Mouse (Mus musculus) adrenal gland (tissue): ENCODE measurements around the gene Ttc7b.

ENCODE experiments used
- intact Hi-C: fragments of 180-260 bp; cut with DNase I; formaldehyde crosslinking; loops from one replicate; pipeline ENCODE4 v1.15.1; 2025

Gene Ttc7b

DNA sequence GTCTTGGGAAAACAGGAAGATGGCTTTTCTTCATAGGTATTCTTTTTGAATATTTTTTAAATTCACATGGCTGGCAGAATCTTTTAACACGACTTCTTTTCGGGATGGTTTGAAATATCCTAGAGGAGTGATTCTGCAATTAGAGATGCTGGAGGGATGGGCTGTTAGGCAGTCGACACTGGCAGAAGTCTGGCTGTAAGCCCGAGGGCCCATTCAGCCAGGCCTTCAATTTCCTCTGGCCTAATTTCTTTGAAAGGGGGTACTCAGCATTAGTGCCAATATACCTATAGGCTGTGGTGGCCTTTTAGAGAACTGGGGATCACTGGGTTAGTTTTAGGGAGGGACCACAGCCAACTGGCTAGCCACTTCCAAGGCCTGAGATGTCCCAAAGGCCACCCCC is 211.4 kb downstream of the Ttc7b start:
- intact Hi-C loops: no loop called here

DNA sequence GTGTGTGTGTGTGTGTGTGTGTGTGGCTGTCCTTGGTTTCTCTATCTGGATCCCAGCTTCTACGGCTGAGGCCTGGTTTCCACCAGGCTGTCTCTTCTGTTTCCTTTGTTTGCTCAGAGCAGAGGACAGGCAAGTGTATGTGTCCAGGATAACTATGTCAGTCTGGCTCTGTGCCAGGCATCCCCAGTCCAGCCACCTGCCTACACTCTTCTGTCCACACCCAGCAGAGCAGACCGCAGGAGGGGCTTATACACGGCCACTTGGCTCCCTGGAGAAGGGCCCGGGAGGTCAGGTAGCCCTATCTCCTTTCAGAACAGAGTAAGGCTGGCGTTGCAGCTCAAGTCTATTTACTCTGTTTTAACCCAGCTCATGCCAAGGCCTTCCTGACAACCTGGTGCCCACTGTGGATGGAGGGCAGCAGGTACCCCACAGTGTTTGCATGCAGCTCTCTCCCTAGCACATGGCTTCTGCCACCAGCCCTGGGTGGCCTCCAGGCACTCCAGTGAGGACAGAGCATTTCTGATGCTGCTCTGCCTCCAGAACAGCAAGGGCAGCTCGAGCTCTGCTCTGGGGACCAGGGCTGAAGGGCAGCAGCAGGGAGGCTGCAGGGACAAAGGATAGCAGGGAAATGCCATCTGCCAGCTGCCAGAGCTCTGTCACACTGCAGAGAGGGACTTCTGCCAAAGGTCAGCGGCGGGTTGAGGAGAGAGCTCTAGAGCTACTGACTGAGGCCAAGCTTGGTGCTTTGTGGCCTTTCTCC is 212.9 kb downstream of the Ttc7b start:
- intact Hi-C loops: no loop called here

DNA sequence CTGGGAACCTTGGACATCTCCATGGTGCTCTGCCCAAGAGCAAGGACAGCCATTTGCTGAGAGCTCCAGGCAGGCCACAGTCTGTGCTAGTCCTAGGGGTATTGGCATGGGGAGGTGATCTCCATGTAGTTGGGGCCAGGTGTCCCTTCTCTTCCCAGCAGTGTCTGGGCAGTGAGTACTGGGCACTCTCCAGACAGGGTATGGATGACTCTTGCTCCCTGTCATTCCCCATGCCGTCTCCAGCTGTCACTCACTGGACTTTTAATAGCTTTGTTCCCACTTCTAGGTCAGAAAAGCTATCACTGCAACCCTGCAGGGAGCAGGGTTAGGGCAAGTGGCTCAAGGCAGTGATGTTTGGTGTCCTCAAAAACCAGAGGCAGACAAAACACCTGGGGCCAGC is 214.3 kb downstream of the Ttc7b start:
- intact Hi-C loops: no loop called here

DNA sequence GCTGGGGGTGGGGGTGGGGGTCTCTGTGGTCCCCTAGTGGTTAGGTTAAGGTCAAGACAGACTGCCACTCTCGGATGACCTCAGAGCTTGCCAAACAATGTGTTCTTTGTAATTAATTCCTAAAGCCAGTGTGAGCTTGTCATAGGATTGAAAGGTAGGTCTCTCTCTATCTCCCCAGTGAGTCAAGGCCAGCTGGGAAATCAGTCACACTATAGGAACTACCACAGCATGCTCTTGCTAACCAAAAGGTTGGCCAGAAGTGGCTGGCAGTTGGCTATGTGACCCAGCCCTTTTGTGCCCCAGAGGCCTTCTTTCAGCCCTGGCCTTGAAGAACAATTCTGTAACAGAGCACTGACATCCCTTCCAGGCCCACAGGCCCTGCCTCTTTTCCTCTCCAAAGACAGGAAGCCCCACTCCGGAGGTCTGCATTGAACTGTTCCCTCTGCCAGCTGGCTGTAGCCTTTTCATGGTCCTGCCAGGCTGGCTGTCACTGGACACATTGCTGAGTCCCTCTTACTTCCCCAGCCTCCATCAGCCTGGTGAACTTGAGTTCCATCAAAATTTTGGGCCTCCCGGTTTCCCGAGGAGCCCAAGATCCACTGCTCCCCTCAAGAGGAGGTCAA is 215.5 kb downstream of the Ttc7b start:
- intact Hi-C loops: no loop called here

DNA sequence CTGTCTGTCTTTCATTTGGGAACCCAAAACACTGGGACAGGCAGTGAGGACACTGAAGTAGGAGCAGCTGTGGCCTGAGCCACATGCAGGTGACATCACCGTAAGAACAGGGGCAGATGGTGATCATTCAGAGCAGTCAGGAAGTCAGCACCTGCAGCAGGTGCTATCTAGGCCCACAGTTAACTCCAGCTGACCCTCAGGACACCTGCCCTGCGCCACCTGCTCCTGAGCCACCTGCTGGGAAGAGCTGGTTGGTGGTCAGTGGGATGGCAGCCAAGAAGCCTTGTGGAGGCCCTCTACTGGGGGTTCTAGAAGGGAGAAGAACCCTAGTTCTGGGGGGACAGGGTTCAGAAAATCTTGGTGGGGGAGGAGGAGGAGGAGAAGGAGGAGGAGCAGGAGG is 216.3 kb downstream of the Ttc7b start:
- intact Hi-C loops: no loop called here

DNA sequence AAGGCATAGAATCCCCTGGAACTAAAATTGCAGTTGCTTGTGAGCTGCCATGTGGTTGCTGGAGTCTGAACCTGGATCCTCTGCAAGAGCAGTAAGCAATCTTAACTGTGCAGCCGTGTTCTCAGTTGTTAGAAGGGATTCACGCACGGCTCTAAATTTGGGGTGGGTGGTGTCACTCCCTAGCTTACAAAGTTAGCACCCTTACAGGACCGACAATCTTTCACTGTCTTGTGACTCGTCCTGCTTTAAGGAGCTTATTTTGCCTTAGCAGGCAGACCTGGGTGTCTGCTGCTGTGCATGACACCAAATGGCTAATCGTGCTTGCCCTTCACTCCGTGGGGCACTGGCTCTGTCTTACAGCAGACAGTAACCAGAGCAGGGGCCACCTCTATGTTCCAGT is 217.5 kb downstream of the Ttc7b start:
- intact Hi-C loops: no loop called here

DNA sequence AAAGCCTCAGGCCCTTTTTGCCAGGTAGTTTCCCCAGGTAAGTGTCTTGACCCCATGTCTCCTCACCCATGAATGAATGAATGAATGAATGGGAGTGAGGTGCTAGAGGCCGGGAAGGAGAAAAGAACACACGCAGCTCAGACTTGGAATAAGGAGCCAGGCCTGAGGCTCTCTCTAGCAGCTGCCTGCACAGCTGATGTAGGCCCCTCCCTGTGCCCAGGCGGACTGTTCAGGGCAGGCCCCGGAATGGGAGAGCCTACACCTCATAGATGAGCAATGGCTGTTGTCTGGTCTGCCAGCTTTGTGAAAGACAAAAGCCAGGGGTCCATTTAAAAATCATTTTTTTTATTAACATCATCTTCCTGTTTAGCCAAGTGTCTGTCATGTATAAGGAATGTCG is 220.2 kb downstream of the Ttc7b start:
- intact Hi-C loops: no loop called here

DNA sequence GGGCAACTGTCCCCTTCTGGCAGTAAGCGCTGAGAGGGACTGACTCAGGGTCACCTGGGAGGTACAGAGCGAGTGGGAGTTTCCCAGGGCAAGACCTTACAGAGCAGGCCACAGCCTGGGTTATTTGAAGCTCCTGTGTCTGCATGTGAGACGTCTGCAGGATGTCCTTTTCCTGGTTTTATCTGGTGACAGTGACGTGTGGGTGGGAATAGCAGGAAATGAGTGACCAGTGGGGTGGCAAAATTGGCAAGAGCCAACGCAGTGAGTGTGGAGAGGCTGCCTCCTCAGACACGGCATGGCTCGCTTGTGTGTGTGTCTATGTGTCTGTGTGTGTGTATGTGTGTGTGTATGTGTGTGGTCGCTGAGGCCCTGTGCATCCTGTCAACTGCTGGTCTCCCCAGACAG is 221.3 kb downstream of the Ttc7b start:
- intact Hi-C loops: no loop called here

DNA sequence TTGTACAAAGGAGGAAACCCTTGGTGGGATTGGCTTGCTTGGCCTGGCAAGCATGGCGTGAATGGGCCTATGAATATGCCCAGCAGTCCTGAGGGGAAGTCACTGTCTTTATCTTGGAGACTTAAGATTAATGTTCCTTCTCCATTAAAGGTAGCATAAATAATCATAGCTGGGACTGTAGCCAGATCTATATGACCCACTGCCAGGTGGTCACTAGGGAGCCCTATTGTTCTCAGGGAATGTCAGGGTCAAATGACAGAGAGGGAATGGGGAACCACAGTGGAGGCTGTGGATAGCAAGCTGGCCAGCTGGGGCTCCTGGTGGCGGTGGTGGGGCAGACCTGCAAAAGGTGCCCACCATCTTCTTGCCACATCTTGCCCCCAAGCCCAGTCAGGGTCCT is 221.8 kb downstream of the Ttc7b start:
- intact Hi-C loops: no loop called here

DNA sequence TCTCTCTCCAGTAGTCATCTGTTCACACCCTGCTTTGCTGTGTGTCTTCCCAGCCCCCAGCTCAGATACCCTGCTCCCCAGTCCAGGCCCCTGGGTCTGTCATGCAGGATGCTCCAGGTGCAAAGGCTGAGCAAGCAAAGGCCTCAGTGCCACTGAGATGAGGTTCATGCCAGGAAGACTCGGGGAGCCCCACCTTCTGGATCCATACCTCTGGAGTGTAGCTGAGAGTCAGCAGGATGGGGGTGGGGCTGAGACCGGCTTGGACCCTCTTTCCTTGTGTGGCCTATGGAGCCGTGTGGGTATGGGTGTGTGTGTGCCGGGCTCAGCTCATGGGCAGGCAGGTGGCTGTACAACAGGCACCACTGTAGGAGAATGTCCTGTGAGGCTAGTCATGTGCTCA is 222.7 kb downstream of the Ttc7b start:
- intact Hi-C loops: no loop called here

DNA sequence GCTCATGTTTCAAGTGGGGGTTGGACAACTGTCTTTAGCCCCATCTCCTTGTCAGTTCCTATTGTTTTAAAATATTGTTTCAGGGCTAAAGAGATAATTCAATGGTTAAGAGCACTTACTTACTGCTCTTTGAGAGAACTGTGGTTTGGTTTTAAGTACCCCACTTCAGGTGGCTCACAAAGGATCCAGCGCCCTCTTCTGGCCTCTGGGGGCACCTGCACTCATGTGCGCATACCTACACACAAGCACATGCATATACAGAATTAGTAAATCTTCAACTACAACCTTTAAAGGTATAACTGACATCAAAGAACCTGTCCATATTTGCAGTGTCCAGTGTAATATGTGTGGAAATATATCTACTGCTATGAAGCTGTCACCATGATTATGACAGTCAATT is 226.2 kb downstream of the Ttc7b start:
- intact Hi-C loops: no loop called here

DNA sequence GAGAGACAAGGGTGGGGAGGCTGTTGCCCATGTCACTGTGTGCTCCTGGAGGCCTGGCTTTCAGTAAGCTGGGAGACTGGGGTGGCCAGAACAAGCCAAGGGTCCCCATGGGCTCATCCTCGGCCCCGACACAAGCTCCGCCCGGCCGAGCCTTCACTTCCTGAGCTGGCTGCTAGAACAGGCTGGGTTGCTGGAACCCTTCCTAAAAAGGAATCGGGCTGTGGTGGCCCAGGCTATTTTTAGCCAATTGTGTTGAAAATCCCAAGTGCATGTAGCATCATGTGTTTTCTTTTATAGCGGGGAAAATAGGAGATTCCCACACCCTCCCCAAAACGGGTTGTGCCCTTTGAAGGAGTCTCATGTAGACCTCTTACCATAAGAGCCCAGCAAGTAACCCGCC is 226.7 kb downstream of the Ttc7b start:
- intact Hi-C loops: no loop called here

DNA sequence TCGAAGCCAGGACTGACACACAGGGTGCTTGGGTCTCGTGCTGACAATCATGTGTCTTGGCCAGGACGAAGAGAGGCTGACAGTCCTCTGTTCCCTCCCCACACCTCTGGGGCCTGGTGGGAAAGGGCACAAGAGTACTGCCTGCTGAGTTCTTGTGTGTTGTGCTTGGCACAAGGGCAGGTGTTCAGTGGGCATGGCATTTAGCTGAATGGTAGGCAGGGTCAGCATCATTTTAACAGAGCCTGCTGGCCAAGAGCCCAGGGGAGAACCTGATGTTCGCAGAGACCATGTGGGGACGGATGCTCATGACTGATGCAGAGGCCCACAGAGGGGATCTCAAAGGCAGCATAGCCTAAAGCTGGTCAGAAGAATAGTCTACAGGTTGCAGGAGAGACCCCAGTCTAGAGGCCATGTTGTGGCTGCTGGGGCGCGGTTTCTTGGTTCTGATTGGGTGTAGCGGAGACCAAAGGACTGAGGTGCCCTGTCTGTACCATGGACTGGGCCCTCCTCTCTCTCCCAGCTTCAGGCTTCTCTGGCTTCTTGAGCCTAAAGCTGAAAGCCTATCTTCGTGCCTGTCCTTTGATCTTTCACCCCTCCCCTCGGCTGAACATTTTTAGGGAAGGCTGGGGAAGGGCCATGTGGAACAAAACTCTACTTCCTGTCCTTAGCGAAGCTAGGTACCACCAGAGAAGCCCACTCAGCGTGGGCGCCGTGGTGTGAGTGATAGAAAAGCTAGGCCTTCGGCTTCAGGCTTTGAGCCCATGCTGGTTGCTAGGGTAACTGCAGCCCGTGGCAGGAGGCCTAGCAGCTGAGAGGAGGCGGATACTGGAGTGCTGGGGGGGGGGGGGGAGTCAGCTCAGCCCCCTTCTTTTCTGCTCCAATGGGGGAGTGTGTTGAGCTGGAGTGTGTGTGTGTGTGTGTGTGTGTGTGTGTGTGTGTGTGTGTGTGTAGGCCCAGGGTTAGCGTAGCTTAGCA is 229.6 kb downstream of the Ttc7b start:
- intact Hi-C loops: no loop called here

DNA sequence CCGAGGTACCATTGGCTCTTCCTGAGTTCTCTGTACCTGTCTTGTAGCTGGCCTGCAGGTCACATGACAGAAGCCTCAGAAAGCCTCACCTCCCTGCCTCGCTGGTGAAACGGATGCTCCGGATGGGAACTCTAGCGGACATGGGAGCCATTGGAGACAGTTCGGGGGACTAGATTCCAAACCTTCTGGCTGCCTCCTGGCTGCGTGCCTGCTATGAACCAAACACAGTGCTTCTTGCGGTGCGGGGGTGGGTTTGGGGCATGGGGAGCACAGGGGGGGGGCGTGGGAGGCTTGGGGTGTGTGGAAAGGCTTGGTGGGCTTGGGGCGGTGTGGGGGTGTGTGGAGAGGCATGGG is 230.5 kb downstream of the Ttc7b start:
- intact Hi-C loops: no loop called here

DNA sequence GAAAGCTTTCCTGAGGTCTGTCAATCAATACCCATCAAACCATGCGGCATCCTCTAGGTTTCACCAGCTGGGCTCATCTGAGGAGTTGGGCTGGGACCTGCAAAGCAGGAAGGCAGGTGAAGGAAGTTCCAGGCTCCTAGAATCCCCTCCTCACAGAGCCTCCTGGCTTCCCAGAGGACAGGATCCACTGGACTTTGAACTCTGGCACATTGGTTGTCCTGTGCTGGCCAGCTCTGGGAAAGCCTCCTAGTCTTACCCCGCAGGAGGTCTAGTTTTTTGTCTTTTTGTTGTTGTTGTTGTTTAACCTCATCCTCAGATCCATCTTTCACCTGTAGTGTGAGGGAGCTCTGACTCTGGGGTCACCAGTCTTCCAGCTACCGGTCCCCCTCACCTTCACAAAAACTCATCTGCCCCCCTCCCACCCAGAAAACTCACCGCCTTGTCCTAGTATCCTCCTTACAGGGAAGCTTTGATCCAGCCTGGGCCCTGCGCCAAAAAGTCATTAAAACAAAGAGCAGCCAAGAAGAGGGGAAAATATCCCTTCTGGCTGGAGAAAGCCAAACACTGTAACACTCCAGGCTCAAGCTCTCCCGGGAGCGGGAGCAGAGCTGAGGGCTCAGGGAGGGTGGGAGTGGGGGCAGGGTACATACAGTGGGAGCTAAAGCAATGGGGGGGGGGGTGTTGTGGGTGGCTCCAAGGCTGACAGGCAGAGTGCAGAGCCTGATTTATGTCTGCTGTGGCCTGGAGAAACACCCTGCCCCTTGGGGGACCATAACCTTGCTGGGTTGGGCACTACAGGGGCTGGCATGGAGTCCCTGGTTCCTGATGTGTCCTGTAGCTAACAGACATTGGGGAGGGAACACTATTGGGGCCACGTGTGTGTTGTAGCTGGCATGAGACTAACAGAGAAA is 231.1 kb downstream of the Ttc7b start:
- intact Hi-C loops: no loop called here

DNA sequence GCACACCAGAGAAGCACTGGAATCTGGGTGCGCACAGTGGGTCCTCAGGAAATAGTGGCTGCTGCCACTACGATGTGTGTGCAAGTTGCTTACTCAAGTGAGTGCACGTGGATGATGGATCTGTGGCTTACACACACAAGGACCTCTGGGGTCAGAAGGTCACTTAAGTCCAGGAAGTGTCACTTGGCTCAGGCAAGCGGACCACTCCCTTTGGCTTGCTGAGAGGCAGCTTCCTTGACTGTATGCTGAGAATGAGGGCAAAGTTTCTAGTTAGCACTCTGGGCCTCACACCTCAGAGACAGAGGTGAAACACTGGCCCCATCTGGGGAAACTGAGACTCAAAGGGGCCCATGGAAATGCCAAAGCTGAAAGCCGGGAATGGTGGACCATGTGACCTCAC is 232.6 kb downstream of the Ttc7b start:
- intact Hi-C loops: no loop called here

DNA sequence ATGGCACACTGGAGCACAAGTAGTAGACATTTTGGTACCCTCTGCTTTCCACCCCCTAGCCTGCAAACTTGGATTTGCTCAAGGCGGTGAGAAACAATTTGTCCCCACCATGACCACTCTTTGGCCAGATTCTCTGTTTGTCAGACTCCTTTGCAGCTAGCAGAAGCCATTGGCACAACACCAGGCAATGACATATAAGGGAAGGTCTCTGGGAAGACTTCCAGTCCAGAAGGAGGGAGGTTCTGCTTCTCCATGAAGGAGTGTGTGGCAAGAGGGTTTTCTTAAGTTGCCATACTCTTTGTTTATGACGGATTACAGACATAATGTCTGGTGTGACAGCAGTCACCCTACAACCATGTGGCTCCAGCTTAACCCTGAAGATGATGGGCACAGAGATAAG is 233.1 kb downstream of the Ttc7b start:
- intact Hi-C loops: no loop called here

DNA sequence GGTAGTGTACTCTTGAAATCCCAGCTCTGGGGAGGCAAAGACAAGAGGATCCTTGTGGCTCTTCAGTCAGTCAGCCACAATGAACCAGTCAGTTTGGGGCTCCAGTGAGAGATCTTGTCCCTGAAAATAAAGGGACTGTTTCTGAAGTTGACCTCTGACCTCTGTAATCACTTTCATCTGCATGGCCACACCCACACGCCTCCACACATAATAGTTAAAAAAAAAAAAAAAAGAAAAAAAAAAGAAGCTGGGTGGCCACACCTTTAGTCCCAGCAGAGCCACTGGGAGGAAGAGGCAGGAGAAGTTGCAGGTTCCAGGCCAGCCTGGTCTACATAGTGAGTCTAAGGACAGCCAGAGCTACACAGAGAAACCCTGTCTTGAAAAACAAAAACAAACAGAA is 237.3 kb downstream of the Ttc7b start:
- intact Hi-C loops: no loop called here

DNA sequence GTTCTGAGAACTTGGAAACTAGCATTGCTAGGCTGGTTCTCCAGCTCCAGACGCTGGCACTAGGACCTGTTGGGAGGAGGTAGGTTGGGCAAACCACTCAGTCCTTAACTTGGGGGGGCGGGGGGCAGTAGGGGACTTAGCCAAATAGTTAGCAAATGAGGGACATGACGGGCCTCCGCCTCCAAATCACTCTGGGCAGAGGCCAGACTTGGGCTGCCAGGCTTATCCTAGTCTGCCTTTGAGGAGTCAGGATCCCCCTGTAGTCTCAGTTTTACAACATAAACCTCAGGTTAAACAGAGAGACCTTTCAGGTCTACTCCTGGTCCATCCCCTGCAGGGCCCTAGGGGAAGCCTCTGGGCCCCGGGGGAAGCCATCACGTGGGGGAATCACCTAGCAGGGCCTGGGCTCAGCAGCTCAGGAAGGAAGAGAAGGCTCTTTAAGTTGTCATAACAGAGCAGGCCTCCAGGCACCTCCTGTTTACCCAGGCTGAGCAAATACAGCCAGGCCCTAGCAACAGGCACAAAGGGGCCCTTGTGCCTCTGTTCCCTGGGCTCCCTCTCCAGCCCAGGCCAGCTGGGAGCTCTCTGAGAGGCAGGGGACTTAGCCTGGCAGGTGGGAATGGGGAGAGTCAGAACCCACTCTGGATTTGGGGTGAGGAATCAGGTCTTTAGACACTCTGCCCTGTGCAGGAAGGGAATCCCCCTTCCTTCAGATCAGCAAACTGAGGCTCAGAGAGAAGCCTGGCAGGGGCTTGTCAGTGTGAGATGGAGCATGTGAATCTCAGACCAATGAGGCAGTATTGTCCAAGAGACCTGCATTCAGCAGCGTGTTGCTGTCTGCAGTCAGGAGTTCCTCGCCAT is 238.4 kb downstream of the Ttc7b start:
- intact Hi-C loops: no loop called here
